Mouse (Mus musculus): Measurements from ENCODE around the gene Ssbp2.

Gene Ssbp2

DNA sequence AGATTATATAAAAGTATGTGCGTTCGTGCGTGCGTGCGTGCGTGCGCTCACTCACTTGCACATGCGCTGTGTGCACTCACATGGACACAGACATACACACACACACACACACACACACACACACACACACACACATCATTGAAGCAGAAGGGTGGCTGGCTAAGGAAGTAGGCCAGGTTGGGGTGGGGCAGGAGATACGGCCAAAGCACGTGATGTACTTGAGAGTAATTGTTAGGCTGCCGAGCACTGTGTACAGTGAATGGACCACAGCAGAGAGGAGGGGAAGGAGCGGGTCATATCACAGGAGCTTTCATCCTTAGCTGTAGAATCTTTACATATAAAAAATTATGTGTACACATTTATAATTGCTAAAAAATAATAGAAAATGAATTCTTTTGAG, 66.0 kb downstream of the Ssbp2 start:
- no peak for DNase-seq (ENCODE audit: low spot score in 2 of 2)

DNA sequence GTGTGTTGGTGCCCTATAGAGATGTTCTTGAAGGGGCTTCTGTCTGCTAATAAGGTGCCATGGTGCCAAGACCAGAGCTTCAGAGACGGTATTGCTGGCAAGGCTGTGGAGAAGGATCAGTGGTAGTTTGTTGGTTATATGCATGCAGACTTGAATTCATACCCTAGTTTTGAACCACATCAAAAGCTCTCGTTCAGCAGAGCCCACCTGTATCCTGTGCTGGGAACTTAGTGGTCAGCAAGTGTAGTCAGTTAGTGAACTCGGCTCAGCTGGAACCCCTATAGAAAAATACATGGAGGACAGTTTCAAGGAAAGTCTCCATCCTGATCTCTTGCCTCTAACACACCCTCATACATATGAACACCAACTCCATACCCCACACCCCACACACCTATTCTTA, 69.7 kb downstream of the Ssbp2 start:
- no peak for DNase-seq (ENCODE audit: low spot score in 2 of 2)

DNA sequence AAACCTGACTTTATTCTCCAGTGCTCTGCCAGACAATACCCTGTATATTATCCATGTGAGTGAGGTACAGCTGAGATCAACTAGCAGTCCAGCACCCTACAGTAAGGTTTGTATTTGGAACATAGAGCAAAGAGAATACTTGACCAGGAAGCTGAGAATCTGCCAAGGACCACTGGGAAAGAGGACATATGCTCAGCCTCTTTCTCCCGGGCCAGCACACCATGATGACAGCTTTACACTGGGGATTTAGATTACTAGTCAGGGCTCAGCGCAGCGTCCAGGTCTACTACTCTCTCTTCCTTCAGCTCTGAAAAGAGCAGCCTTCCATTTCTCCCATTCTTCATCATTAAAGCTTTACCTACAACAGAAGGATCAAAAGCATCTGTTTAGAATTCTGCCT, 76.6 kb downstream of the Ssbp2 start:
- DNase-seq (ENCODE audit: low spot score in 2 of 2): no peak

DNA sequence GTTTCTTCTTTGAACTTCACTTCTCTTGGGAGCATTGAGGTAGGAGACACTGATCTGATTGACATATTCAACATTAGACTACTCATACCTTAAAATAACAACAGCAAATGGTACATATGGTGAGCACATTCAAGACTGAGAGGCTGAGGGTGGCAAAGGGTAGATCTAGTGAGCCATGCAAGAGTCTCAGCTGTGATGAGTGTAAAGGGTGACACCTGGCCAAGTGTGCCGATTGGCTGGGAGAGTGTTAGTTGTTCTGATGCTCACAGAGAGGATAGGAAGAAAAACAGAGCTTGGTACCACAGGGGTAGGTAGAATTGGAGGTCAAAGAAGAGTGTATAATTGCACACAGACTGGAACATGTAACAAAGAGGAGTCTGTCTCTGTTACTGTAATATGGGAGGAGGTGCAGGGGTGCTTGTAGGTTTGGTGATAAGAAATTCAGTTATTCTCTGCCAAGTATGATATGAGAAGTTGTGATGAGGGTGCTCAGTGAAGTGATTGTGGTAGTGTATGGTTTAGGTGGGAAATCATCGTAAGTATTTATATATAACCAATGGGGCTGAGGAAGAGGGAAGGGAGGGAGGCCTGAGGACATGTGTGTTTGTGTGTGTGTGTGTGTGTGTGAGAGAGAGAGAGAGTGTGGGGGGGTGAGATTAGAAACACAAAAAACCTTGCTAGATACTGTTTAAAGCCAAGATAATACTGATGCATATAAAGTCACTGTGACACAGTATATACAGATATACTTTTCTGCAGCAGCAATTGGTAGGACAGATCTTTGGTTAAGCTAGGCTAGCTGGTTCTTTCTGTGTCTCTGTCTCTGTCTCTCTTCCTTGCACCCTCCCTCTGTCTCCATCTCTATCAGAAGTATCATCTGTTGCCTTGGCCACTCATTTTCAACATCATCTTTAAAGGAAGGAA, 80.3 kb downstream of the Ssbp2 start:
- DNase-seq (ENCODE audit: low spot score in 2 of 2): no peak

DNA sequence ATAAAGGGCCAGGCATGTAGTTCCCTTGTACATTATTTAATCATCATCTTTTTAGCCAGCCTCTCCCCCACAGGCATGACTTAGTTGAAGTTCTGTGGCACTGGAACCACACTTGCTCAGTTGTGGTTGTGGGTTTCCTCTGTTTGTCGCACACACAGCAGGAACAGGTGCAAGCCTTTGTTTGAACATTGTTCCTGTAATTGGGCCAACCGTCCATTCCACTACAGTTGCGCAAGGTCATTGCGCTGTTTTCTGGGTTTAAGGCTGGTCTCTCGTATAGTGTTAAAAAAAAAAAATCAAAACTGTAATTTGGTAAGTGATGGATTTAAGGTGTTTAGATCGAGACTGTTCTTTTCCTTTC, 81.0 kb downstream of the Ssbp2 start:
- no peak for DNase-seq (ENCODE audit: low spot score in 2 of 2)

DNA sequence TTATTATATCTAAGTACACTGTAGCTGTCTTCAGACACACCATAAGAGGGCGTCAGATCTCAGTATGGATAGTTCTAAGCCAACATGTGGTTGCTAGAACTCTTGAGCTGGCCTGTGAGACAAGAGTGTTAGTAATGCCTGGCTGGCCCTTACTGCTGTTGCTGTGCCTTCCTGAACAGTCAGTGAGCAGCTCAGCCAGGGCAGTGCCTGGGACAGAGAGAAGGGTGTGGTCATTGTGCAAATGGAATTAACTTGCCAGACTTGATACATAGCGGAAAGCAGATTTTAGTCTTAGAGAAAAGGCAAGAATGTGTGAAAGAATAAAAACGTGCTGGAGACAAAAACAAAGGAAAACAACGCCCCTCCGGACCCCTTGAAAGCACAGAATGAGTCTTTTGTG, 83.5 kb downstream of the Ssbp2 start:
- no peak for DNase-seq (ENCODE audit: low spot score in 2 of 2)

DNA sequence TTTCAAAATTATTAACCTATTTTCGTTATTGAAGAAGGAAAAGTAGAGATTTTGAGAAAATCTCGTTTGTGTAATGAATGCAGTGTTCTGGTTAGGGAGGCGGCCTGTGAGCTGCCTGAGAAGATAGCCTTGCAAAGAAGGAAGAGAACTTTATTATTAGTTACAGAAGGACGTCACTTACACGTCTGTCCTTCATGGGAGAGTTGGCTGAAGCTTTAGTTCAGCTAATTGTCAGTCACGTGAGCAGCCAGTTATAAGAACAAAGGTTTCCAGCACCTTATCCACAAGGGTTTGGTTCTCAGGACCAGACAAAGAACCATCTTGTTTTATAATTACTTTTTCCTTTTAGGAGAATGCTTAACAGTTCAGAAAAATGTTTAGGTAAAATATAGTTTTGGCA, 104.0 kb downstream of the Ssbp2 start:
- no peak for DNase-seq (ENCODE audit: low spot score in 2 of 2)

DNA sequence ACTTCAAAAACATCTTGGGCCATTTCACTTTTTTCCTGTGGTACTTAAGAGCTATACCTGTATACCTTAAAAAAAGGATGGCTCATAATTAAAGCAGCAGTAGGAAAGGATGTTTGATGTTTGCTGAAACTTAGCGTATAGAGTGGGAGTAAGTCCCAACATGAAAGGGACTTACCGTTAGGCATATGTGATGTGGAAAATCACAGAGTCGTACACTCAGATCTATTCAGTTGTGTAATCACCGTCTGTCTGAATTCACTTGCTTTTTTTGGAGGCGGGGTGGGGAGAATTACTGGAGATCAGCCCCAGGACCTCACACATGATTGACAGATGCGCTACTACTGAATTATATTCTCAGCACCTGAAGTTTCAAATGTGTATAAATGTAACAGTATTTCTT, 104.7 kb downstream of the Ssbp2 start:
- no peak for DNase-seq (ENCODE audit: low spot score in 2 of 2)

DNA sequence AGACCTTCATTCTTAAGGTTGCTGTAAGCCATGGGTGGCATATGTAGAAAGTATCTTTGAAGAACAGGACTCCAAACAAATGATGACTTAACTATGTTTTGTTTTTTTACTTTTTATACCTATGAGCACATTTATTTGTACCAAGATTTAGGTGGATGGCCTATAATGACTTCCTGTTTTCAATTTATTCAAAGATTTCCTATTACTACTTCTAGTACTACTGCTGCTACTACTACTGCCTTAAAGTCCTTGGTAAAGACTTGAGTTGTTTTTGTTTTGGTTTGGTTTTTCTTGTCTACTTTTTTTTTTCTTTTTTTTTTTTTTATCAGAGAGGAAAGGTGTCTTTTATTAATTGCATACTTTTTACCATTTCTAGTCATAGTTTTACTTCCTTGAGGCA, 121.4 kb downstream of the Ssbp2 start:
- no peak for DNase-seq (ENCODE audit: low spot score in 2 of 2)

DNA sequence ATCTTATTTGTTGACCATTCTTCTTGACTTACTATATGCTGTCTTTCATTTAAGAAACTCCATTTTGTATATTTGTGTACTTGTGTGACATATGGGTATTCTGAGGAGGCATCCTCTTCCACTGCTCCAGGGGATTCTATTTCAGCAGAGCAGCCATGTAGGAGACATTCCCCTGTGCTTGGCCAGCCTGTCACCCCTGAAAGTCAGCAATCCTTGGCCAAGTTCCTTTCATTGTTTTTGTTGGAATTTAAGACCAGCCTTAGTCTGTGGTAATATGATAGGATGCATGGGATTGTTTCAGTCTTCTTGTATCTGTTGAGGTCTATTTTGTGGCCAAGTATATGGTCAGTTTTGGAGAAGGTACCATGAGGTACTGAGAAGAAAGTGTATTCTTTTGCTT, 122.1 kb downstream of the Ssbp2 start:
- DNase-seq (ENCODE audit: low spot score in 2 of 2): no peak

DNA sequence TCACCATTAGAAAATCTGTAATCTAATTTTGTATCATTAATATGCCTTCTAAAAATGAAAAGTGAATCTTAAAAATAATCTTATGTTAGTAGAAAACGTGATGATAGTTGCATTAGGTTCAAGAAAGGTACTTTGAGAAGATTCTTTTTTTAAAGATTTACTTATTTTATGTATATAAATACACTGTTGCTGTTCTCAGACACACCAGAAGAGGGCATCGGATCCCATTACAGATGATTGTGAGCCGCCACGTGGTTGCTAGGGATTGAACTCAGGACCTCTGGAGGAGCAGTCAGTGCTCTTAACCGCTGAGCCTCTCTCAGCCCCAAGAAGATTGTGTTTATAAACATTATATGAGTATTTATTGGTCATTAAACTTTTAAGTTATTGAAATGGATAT, 126.3 kb downstream of the Ssbp2 start:
- no peak for DNase-seq (ENCODE audit: low spot score in 2 of 2)

DNA sequence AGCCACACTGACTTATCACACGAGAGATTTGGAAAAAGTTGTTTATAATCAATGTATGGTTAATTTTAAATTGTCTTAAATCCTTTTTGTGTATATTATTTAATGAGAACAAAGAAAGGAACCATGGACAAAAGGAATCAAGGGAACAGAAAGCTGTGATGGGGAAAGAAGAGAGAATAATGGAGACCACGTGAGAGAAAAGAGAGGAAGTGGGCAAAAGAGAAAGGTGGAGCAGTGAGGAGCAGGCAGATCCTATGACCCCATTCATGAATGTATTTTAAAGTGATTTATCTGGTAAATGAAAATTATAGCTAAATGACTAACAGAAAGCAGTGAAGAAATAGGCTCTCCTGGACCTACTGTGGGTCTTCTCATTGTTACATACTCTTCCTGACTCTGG, 128.4 kb downstream of the Ssbp2 start:
- no peak for DNase-seq (ENCODE audit: low spot score in 2 of 2)

DNA sequence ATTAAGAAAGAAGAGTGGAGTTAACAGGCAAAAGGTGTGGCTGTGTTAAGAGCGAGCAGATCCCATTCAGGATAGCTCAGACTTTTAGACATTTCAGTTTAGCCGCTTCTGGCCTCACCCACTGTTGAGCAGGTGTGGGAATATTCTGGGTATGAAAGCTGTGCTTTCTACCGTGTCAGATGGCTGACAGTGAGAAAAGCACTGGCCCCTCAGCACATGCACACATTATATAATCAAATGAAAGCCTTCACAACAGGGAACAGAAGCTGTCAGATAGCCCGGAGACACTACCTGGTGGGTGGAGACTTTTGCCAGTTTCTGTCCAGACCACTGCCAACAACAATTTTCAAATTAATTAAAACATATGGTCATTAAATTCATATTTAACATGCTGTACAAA, 131.8 kb downstream of the Ssbp2 start:
- DNase-seq (ENCODE audit: low spot score in 2 of 2): no peak

DNA sequence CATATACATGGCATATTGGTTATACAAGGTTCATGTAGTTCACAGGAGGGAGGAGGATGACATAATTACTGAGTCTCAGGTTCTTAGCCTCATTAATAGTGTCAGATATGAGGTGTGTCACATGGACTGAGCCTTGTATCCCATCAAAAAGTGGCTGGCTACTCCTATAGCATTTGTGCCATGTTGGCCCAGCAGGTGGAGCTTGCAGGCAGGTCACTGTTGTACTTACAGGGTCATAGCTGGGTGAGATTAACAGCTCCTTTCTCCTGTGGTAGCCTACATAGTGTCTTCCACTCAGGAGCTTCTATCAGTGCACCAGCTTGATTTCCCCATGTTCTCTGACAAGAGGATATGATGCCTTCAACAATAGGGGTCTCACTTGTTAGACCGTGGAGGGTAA, 135.2 kb downstream of the Ssbp2 start:
- DNase-seq (ENCODE audit: low spot score in 2 of 2): no peak

DNA sequence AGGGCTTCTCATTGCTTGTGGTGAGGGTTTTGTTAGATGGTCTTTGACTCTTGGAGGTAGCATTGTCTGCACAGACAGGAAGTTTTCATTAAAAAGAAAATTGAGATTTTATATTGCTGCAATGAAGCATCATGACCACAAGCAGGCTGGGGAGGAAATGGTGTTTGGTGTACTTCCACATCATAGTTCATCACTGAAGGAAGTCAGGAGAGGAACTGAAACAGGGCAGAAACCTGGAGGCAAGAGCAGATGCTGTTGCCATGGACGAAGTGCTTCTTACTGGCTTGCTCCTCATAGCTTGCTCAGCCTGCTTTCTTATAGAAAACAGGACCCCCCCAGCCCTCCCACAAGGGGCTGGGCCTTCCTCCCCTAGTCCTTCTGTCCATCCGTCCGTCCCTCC, 139.5 kb downstream of the Ssbp2 start:
- DNase-seq (ENCODE audit: low spot score in 2 of 2): no peak

DNA sequence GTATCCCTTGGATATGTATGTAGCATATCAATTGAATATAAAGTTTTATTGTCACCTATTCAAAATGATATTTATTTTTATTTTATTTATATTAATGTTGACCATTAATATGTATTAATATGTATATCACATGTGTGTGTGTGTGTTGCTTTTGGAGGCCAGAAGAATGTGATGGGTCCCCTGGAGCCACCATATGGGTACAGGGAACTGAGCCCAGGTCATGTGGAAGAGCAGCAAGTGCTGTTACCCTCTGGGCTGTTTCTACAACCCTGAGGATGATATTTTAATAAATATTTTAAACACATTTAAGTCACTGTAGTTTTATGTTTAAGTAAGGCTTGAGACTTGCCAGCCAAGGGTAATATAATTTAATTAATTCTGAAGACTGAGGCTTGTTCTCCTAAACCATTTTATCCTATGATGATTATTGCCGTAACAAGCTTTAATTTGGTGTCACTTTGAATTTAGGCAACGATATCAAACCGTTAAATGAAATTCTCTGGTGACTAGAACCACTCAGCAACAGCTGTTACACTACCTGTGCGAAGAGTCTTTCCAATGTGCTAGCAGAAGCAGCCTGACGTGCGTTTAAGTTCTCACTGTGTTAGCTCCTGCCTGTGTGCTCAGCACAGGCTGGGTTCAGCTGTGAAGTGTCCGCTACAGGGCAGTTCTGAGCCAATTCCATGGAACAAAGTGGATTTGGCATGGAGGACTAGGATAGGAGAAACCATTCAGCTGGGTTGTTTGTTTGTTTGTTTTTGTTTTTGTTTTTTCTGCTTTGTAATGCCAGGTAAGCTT, 145.2 kb downstream of the Ssbp2 start:
- no peak for DNase-seq (ENCODE audit: low spot score in 2 of 2)

DNA sequence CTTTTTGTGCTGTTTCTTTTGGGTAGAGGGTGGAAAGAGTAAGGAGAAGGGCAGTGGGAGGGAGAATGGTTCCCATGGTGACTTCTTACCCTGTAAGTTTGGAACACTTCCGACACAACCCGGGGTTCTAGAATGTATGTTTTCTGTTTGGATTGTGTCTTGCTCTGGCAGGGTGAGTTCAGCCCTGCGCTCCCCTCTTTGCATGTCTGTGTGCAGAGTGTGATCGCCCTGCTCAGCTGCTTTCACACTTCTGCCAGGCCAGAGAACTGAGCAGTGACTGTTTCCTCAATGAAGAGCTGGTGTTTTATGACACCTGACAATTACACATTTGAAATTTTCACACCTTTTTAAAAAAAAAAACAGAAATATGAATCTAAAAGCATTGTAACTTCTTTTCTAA, 150.5 kb downstream of the Ssbp2 start:
- DNase-seq (ENCODE audit: low spot score in 2 of 2): no peak

DNA sequence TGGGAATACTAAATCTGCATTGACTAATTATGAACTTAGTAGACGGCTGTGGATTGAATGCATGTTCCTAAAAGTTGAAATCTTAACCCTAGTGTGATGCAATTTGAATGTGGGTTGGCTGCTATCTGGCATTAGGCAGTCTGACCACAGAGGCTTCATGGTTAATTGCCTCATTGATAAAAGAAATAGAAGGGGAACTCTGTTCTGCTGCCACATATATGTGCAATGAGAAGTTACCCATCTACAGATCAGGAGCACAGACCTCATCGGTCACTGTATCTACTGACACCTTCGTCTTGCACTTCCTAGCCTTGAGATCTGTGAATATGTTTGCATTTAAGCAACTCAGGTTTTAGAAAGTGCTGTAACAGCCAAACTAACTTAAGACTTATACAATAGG, 151.8 kb downstream of the Ssbp2 start:
- no peak for DNase-seq (ENCODE audit: low spot score in 2 of 2)

DNA sequence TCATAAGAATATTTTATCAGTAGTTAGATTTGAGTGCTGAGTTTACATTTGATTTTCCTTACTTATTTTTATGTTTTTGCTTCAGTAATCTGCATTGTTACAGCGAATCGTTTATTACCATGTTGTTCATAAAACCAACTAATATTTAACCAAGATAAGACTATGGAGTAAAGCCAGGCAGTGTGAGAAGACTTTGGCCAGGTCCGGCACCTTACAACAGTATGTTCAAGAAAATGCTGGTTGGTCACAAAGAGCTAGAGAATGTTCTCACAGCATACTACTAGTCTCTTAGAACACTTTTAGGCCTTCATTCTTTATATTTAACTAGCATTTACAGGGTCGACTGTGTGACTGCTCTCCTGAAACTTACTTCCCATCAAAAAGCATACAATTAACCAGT, 152.5 kb downstream of the Ssbp2 start:
- DNase-seq (ENCODE audit: low spot score in 2 of 2): no peak

DNA sequence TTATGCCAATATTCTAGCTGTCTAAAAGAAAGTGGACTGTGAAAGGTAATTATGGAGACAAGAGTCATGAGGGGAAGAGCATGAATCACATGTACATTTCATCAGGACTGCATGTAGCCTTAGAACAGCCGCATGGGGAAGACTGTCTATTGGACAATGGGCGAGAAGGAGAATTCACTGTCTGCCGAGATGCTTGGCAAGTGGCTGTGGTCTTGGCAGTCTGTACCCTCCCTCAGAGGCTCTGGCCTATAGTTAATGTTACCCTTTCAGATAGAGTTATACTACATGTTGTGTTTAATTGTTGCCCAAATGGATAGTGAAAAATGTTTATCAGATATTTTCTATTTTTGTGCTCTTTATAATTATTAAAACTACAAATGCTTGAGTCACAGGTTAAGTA, 156.0 kb downstream of the Ssbp2 start:
- DNase-seq (ENCODE audit: low spot score in 2 of 2): no peak

DNA sequence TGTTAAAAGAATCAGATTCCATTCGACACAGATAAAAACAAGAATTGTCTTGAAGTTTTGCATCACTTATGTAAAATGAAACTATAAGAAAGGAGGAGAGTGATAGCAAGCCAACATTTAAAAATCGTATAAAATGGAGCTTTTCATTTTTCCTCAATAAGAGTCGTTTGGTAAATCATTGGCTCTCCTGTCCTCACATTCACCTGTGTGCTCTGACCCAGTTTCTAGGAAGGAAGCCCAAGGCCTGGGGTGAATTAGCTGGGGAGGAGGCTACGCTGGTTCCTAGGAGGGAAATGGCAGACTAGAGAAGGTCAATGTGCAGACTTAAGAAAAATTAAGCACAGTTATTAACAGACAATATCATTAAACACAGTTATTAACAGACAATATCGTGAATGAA, 156.8 kb downstream of the Ssbp2 start:
- no peak for DNase-seq (ENCODE audit: low spot score in 2 of 2)

DNA sequence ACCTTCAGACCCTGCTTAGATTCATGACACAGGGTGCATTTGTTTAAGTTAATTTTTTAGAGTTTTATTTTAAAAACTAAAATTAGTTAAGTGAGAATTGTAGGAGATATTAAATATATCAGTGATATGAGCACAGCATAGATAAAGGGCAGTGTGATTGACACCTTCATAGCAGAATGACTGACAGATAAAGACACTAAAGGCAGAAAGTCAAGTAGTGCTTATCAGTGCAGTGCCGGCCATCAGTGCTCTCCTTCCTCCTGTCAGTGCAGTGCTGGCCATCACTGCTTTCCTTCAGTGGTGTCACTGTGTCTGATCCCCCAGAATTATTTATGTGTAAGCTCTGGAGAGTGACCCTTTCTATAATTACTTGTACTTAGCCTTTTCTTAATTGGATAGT, 159.3 kb downstream of the Ssbp2 start:
- DNase-seq (ENCODE audit: low spot score in 2 of 2): no peak

DNA sequence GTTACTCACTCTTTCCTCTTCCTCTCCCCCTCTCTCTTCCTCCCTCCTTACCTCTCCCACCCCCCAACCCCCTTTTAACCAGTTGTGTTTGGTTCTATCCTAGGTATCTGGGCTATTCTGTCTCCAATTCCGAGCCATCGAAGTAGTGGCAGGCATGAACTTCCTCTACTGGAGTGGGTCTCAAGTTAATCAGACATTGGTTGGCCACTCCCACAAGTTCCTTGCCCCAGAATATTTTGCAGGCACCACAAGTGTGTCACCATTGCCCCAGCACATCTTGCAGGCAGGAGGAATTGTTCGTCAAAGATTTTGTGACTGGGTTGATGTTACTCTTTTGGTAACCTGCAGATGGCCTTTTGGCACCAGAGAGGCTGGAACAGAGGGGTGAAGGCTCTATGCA, 160.5 kb downstream of the Ssbp2 start:
- no peak for DNase-seq (ENCODE audit: low spot score in 2 of 2)

All from spleen, postnatal 4 days (tissue).